Comparison of ENCODE assay signal across 8 mouse cellular contexts in genomic region chr11:61174291-61174820, GRCm38 (mm10). TPM values are rescaled to one million over a fixed set of nuclear protein-coding genes. Genes with fewer than 3 reads are reported as not detected.
DNase-seq lines count a peak whose midpoint lies in the region; ATAC-seq lines count a peak whose summit lies in the region.

No protein-coding gene starts in this region.

- H3K27me3 ChIP-seq in embryonic facial prominence, embryonic 12.5 days = no peaks in the 10 kb centered on the region
- H3K27me3 ChIP-seq in hindbrain, embryonic 13.5 days = no peaks in the 10 kb centered on the region

- H3K27ac ChIP-seq in embryonic facial prominence, embryonic 12.5 days = peak overlapping the region; percentile 92
- peak overlapping the region; percentile 99 for H3K27ac ChIP-seq in hindbrain, embryonic 13.5 days

- H3K4me1 ChIP-seq in embryonic facial prominence, embryonic 12.5 days = peaks cover 13% of the 10 kb centered on the region
- H3K4me1 ChIP-seq in hindbrain, embryonic 13.5 days (replicated peaks) = peaks cover 49% of the 10 kb centered on the region

- intact Hi-C loops in left cerebral cortex, postnatal 4 days (cut with DNase I) = loop anchor here (5.0 kb wide), 1 partner anchor 403 kb away; the partner anchor contains the start of gene Epn2

- H3K4me3 ChIP-seq in embryonic facial prominence, embryonic 12.5 days = peak overlapping the region; percentile 91
- H3K4me3 ChIP-seq in hindbrain, embryonic 13.5 days = peak overlapping the region; percentile 99

- H3K36me3 ChIP-seq in embryonic facial prominence, embryonic 12.5 days = no peaks in the 10 kb centered on the region
- no peaks in the 10 kb centered on the region for H3K36me3 ChIP-seq in hindbrain, embryonic 13.5 days

- H3K4me2 ChIP-seq in embryonic facial prominence, embryonic 12.5 days (replicated peaks) = peak overlapping the region; percentile 52
- H3K4me2 ChIP-seq in hindbrain, embryonic 13.5 days = peak overlapping the region; percentile 76

- H3K9me3 ChIP-seq in embryonic facial prominence, embryonic 12.5 days = no peaks in the 10 kb centered on the region
- no peaks in the 10 kb centered on the region for H3K9me3 ChIP-seq in hindbrain, embryonic 13.5 days

- peak overlapping the region; percentile 91 for H3K9ac ChIP-seq in embryonic facial prominence, embryonic 12.5 days
- H3K9ac ChIP-seq in hindbrain, embryonic 13.5 days = peak overlapping the region; percentile 100

- DNase-seq in cerebellum, adult 9-11 months = no peak
- DNase-seq in ZHBTc4 (ENCODE audit: low read depth, low spot score) = peak; percentile 86
- peak; percentile 81 for DNase-seq in left cerebral cortex, postnatal 4 days
- DNase-seq in mesoderm, embryonic 11.5 days (ENCODE audit: low read depth, low spot score) = peak; percentile 93
- peak; percentile 52 to 83 for DNase-seq in spleen, postnatal 4 days (ENCODE audit: low spot score in 2 of 2)

- ATAC-seq in cerebellum, adult (ENCODE audit: insufficient number of reproducible peaks, low FRiP score, low TSS enrichment) = peak; percentile 34
- peak; percentile 19 for ATAC-seq in embryonic facial prominence, embryonic 12.5 days (ENCODE audit: insufficient number of reproducible peaks, insufficient read depth, low FRiP score, low TSS enrichment)
- ATAC-seq in hindbrain, embryonic 13.5 days (ENCODE audit: low FRiP score) = peak; percentile 39

- under 1% methylated on average over 28 of the region's 28 CpGs for WGBS in embryonic facial prominence, embryonic 12.5 days
- WGBS in hindbrain, embryonic 13.5 days = under 1% methylated on average over 28 of the region's 28 CpGs

RNA-seq across cellular contexts. Expression of gene Usp22, which starts 0.5 kb away (rescaled TPM):
- polyA plus RNA-seq in embryonic facial prominence, embryonic 12.5 days (2016; fragmentation: Nextera tagmentation; extraction: Ambion mirVana) = 212 and 221 TPM in 2 replicates
- polyA plus RNA-seq in hindbrain, embryonic 13.5 days (2015; fragmentation: Nextera tagmentation; extraction: Ambion mirVana) = 355 and 383 TPM in 2 replicates
- total RNA-seq in left cerebral cortex, postnatal 4 days (2021) = 100 to 1,000 TPM; 585 to 610 TPM

RNA-seq across cellular contexts. Expression of gene Aldh3a1, which starts 33.0 kb away (rescaled TPM):
- polyA plus RNA-seq in embryonic facial prominence, embryonic 12.5 days (2016; fragmentation: Nextera tagmentation; extraction: Ambion mirVana) = 0.13 and 0.24 TPM in 2 replicates
- polyA plus RNA-seq in hindbrain, embryonic 13.5 days (2015; fragmentation: Nextera tagmentation; extraction: Ambion mirVana) = not detected in 2 replicates
- total RNA-seq in left cerebral cortex, postnatal 4 days (2021) = 1 to 10 TPM in 1 of 2 experiments, under 1 TPM in 1; 0.94 to 1.1 TPM

RNA-seq across cellular contexts. Expression of gene Tnfrsf13b, which starts 47.8 kb away (rescaled TPM):
- polyA plus RNA-seq in embryonic facial prominence, embryonic 12.5 days (2016; fragmentation: Nextera tagmentation; extraction: Ambion mirVana) = 1.0 and 1.1 TPM in 2 replicates
- polyA plus RNA-seq in hindbrain, embryonic 13.5 days (2015; fragmentation: Nextera tagmentation; extraction: Ambion mirVana) = 1.1 and 1.3 TPM in 2 replicates
- total RNA-seq in left cerebral cortex, postnatal 4 days (2021) = 1 to 10 TPM in 1 of 2 experiments, under 1 TPM in 1; 0.70 to 1.1 TPM
